Mouse (Mus musculus) heart, embryonic 11.5 days (tissue): ENCODE data around the gene Gna11. TPM values are rescaled to one million over a fixed set of nuclear protein-coding genes. Genes with fewer than 3 reads are reported as not detected.
A peak's percentile ranks its signal among the peaks of the same experiment; 100 is the strongest.

Experiments used
- ATAC-seq: fragments of 200-750 bp; cut with Nextera tagmentation; replicated peaks from 2 replicates; pipeline ENCODE4 v1.8.0; 2017; ENCODE audit warnings: moderate library complexity; ENCODE audit not compliant: insufficient number of reproducible peaks, low FRiP score, low TSS enrichment
- H3K27ac ChIP-seq: fragments of 300-500 bp; sonication (generic); 2 replicates; pipeline ENCODE4 v1.5.1; 2014; ENCODE audit warnings: mild to moderate bottlenecking, low read depth, low read length
- H3K27me3 ChIP-seq: fragments of 300-500 bp; sonication (generic); 2 replicates; pipeline ENCODE4 v1.6.1; 2014; ENCODE audit warnings: mild to moderate bottlenecking, low read length, mixed read lengths; ENCODE audit not compliant: control insufficient read depth, insufficient read depth
- H3K36me3 ChIP-seq: fragments of 300-500 bp; sonication (generic); 2 replicates; pipeline ENCODE4 v1.6.1; 2014; ENCODE audit warnings: mild to moderate bottlenecking, low read length, moderate library complexity, mixed read lengths; ENCODE audit not compliant: control insufficient read depth, insufficient read depth
- H3K4me1 ChIP-seq: fragments of 300-500 bp; sonication (generic); 2 replicates; pipeline ENCODE4 v1.6.1; 2014; ENCODE audit warnings: low read length; ENCODE audit not compliant: control insufficient read depth, insufficient read depth
- H3K4me2 ChIP-seq: fragments of 300-500 bp; sonication (generic); 2 replicates; pipeline ENCODE4 v1.6.1; 2014; ENCODE audit warnings: mild to moderate bottlenecking, moderate library complexity
- H3K4me3 ChIP-seq: fragments of 300-500 bp; sonication (generic); 2 replicates; pipeline ENCODE4 v1.5.1; 2014; ENCODE audit warnings: low read depth, low read length
- H3K9ac ChIP-seq: fragments of 300-500 bp; sonication (generic); 2 replicates; pipeline ENCODE4 v1.6.1; 2014; ENCODE audit warnings: mild to moderate bottlenecking, low read depth, low read length, moderate library complexity
- H3K9me3 ChIP-seq: fragments of 300-500 bp; sonication (generic); replicated peaks from 2 replicates; pipeline ENCODE4 v1.6.1; 2016; ENCODE audit warnings: low read length; ENCODE audit not compliant: control insufficient read depth
- WGBS: fragments of 180-500 bp; shearing (Covaris S2); extraction: QIAGEN DNeasy Blood & Tissue Kit; methylation state at CpG from one replicate; pipeline ENCODE4 v1.1.7; 2014; ENCODE audit not compliant: insufficient replicate concordance; 5-methylcytosine and 5-hydroxymethylcytosine counted together
- polyA plus RNA-seq: library from polyadenylated mRNA; unstranded; fragments of >200 nt; fragmentation: Nextera tagmentation; extraction: Ambion mirVana; gene quantifications from 2 replicates; pipeline ENCODE4 v1.2.1, GENCODE M21; 2014

Gene Gna11
- polyA plus RNA-seq, 1 experiment from 2014 or later = 55.5 TPM

DNA sequence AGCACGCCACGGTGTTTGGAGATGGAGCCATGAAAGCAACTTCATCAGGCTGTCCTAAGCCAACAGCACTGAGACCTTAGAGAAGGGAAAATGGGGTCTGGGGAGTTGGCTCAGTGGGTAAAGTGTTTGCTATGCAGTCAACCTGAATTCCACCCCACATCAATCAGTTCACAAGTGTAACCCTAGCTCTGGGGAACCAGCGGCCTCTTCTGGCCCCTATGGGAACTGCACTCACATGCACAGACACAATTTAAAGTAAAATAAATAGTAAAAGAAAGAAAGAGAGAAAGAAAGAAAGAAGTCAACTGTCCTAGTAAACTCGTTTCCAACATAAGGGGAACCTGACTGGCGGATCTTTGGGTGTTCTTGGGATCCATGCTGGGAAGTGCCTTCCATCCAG is 31.2 kb downstream of the Gna11 start:
- Histone ChIP-seq H3K4me2 (no peak overlapping the region), H3K4me1 (no peaks in the 10 kb centered on the region), H3K27me3 (peaks cover 16% of the 10 kb centered on the region), H3K9ac (no peak overlapping the region), H3K36me3 (no peaks in the 10 kb centered on the region), H3K9me3 (0 out of 2 replicates have a peak, but pooled peaks cover 4% of the 10 kb centered on the region), H3K4me3 (no peak overlapping the region), H3K27ac (no peak overlapping the region)
- 83% methylated on average over 5 of the region's 5 CpGs for WGBS
- ATAC-seq = no peak

DNA sequence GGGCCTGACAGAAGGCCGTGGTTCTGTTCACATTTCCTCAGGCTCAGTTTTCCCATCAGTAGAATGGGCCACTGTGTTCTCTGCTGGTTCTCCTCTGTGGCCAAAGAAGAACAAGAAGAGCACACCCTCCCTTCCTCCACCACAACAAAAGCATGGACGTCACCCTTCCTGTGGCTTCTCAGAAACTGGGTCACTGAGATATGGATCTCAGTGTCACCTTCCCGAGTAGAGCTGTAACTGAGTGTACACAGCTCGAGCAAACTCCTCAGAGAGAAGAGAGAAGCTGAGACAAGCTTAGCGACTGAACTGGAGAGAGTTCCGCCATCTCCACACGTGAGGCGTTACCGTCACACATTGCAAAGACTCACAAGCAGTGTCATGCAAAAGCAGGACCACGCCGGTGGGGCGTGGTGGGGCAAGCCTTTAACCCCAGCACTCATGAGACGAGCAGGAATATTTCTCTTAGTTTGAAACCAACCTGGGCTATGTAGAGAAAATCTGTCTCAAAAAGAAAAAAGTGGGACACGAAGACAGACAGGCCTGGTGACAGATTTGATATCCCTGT is 34.7 kb downstream of the Gna11 start:
- H3K9me3 ChIP-seq = 0 out of 2 replicates have a peak, but pooled peaks cover 4% of the 10 kb centered on the region
- H3K27ac ChIP-seq = no peak overlapping the region
- 75% methylated on average over 14 of the region's 14 CpGs for WGBS
- no peak for ATAC-seq
- no peak overlapping the region for H3K4me3 ChIP-seq
- peaks cover 16% of the 10 kb centered on the region for H3K27me3 ChIP-seq
- H3K9ac ChIP-seq = no peak overlapping the region
- H3K4me1 ChIP-seq = no peaks in the 10 kb centered on the region
- H3K36me3 ChIP-seq = no peaks in the 10 kb centered on the region
- no peak overlapping the region for H3K4me2 ChIP-seq

DNA sequence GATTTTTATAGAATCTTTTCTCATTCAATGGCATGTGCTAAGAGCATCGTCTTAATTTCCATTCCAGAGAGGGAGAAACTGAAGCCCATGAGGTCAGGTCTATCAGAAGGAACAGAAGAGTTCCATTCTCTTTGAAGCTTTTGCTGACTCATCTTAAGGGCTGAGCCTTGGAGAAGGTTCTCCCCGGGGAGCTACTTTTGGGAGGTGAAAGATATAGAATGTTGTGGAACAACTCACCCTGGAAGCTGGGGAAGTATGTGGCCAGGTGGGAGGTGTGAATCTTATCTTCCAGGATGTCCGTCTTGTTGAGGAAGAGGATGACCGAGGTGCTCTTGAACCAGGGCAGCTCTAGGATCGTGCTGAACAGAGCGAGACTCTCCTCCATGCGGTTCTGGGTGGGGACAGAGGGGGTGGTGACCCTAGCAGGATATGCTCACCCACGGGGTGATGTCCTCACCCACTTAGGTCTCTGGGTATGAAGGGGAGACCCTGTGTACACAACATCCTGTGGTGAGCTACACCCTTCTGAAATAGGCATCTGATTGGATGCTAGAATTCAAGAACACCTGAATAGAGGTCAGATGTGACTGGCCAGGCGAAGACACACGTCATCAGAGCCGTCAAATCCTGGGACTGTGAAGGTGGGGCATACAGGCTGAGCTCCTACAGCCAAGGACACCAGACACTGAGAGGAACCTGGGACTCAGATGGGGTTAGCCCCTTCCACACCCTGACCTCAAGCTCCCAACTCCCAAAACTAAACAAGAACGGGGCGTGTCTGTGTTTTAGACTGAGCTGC is 37.1 kb downstream of the Gna11 start:
- H3K4me3 ChIP-seq = no peak overlapping the region
- no peaks in the 10 kb centered on the region for H3K9me3 ChIP-seq
- WGBS = 56% methylated on average over 13 of the region's 13 CpGs

DNA sequence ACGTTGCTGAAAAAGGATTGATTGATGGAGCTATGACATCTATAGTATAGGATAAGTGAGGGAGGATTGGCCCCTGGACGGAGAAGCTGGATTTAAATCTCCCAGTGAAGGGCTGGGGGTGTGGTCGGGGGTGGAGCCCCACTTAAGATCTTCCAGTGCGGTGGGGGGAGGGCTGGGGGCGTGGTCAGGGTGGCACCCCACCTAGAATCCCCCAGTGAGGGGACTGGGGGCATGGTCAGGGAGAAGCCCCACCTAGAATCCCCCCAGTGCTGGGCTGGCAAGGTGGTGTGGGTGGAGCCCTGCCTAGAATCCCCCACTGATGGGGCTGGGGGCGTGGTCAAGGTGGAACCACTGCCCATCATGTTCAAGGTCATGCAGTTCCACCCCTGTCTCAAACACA is 37.9 kb downstream of the Gna11 start:
- Histone ChIP-seq H3K27me3 (peaks cover 20% of the 10 kb centered on the region), H3K9ac (no peak overlapping the region), H3K27ac (no peak overlapping the region), H3K36me3 (no peaks in the 10 kb centered on the region), H3K4me1 (0 out of 2 replicates have a peak, but pooled peaks cover 2% of the 10 kb centered on the region), H3K4me2 (no peak overlapping the region), H3K4me3 (no peak overlapping the region), H3K9me3 (no peaks in the 10 kb centered on the region)
- ATAC-seq = no peak
- 24% methylated on average over 6 of the region's 6 CpGs for WGBS

More for the DNA sequence above, 37.1 kb downstream of the Gna11 start:
- Histone ChIP-seq H3K4me1 (no peaks in the 10 kb centered on the region), H3K27me3 (peaks cover 25% of the 10 kb centered on the region), H3K36me3 (no peaks in the 10 kb centered on the region), H3K4me2 (no peak overlapping the region), H3K9ac (no peak overlapping the region), H3K27ac (no peak overlapping the region)
- ATAC-seq = no peak

DNA sequence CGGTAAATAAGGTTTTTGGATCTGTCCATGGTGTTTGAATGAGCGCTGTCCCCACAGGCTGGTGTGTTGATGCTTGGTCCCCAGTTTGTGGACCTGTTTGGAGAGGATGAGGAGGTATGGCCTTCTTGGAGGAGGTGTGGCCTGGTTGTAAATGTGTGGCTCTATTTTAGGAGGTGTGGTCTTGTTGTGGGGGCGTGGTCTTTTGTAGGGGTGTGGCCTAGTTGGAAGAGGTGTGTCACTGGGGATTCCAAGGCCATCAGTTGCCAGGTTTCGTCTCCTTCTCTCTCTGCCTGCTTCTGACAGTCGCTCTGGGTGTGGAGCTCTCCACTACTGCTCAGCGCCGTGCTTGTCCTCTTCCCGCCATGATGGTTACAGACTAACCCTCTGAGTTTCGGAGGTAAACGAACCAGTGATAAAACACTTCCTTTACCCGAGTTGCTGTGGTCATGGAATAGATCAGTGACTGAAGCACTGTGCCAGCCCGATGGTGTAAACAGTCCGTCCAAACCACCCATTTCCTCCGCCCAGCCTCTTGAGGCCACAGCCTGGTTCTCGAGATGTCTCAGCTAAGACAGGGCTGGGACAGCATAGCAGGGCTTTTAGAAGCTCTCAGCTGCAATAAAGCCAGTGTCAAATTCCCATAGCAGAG is 39.9 kb downstream of the Gna11 start:
- Histone ChIP-seq H3K27me3 (peaks cover 12% of the 10 kb centered on the region; the same call in 1 of the 2 replicates), H3K9me3 (no peaks in the 10 kb centered on the region), H3K4me3 (no peak overlapping the region), H3K27ac (no peak overlapping the region), H3K4me1 (0 out of 2 replicates have a peak, but pooled peaks cover 2% of the 10 kb centered on the region), H3K9ac (no peak overlapping the region), H3K36me3 (no peaks in the 10 kb centered on the region), H3K4me2 (no peak overlapping the region)
- ATAC-seq = no peak
- WGBS = 68% methylated on average over 15 of the region's 15 CpGs

DNA sequence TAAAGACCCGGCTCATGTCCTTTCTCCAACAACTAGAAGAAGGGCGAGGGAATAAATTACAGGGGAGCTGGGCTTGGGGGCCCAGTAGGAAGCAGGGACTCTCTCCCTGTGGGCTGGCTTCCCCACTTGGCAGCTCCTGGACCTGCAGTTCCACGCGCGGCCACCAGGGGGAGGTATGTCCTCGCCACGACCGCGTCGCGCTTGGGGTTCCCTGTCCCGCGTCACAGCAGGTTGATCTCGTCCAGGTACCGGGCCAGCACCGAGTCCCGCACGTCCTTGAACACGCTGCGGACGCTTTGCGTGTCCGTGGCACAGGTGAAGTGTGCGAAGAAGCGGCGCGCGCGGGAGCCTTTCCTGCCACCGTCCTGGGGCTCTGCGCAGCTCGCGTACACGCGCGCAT is 42.3 kb downstream of the Gna11 start:
- H3K4me3 ChIP-seq = peak overlapping the region; percentile 40
- no peak overlapping the region for H3K27ac ChIP-seq
- peak overlapping the region; percentile 77 for H3K4me2 ChIP-seq
- H3K36me3 ChIP-seq = no peaks in the 10 kb centered on the region
- no peaks in the 10 kb centered on the region for H3K9me3 ChIP-seq
- 0 out of 2 replicates have a peak, but pooled peaks cover 2% of the 10 kb centered on the region for H3K4me1 ChIP-seq
- H3K27me3 ChIP-seq = peaks cover 12% of the 10 kb centered on the region; the same call in 1 of the 2 replicates
- 6% methylated on average over 36 of the region's 36 CpGs for WGBS
- ATAC-seq = no peak; the same call in 1 of the 2 replicates
- H3K9ac ChIP-seq = peak overlapping the region; percentile 58; the same call in 1 of the 2 replicates

DNA sequence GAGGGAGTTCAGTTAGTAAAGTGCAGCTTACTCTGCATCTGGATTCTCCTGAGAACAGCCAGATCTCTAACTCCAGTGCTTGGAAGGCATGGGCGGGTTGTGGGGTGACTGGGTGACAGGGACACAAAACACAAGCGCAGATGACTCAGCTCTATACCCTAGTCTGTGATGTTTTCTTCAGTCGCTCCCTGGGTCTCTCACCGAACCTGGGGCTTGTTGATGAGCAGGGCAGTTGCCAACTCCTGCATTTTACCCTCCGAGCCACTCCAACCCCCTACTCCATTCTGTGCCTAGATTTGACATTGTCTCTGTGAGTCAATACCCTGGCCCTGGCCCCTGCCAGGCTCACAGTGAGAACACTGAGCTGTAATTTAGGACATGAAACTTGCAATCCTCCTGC is 43.1 kb downstream of the Gna11 start:
- Histone ChIP-seq H3K27ac (no peak overlapping the region), H3K36me3 (no peaks in the 10 kb centered on the region), H3K27me3 (peaks cover 12% of the 10 kb centered on the region; the same call in 1 of the 2 replicates), H3K4me1 (0 out of 2 replicates have a peak, but pooled peaks cover 2% of the 10 kb centered on the region), H3K9me3 (no peaks in the 10 kb centered on the region), H3K4me3 (no peak overlapping the region), H3K9ac (no peak overlapping the region), H3K4me2 (no peak overlapping the region)
- 84% methylated on average over 5 of the region's 5 CpGs for WGBS
- no peak for ATAC-seq

DNA sequence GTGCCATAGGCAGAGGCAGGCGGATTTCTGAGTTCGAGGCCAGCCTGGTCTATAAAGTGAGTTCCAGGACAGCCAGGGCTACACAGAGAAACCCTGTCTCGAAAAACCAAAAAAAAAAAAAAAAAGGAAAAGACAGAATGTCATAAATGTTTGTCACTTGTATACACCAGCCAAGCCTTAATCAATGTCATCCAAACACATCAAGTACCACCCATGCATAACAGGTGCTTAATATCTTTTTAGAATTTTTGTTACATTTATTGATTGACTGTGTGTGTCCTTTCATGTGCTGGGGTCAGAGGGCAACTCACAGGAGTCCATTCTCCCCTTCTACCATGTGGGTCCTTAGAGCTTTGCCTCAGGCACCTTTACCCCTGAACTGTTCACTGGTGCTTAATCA is 45.0 kb downstream of the Gna11 start, which contains the start of gene S1pr4:
Gene S1pr4 (minus strand): TSS at position 101 of the 400 bp plus-strand sequence.
- Histone ChIP-seq H3K4me1 (peaks cover 8% of the 10 kb centered on the region), H3K36me3 (no peaks in the 10 kb centered on the region), H3K9ac (no peak within 1 kb of the TSS), H3K4me2 (no peak within 1 kb of the TSS), H3K27me3 (peaks cover 12% of the 10 kb centered on the region; the same call in 1 of the 2 replicates), H3K27ac (no peak within 1 kb of the TSS), H3K9me3 (no peaks in the 10 kb centered on the region), H3K4me3 (no peak within 1 kb of the TSS)
- no peak for ATAC-seq
- 83% methylated on average over 3 of the region's 3 CpGs for WGBS
